Mouse (Mus musculus) C2C12 (cell line): ENCODE results near the gene Caskin2.

Experiments used
- CEBPB ChIP-seq: IDR thresholded peaks from one replicate; pipeline ENCODE4 v1.6.1; 2011; ENCODE audit warnings: low read depth, mild to moderate bottlenecking, control low read depth, moderate library complexity
- CTCF ChIP-seq: IDR thresholded peaks from one replicate; pipeline ENCODE4 v1.5.1; 2011; ENCODE audit not compliant: control insufficient read depth, insufficient read depth, insufficient read length
- MAX ChIP-seq: IDR thresholded peaks from one replicate; pipeline ENCODE4 v1.6.1; 2011; ENCODE audit warnings: mild to moderate bottlenecking, control low read depth
- MYOD1 ChIP-seq: IDR thresholded peaks from one replicate; pipeline ENCODE4 v1.6.1; 2011; ENCODE audit warnings: low read depth; ENCODE audit not compliant: control insufficient read depth, insufficient read length
- MYOG ChIP-seq: IDR thresholded peaks from one replicate; pipeline ENCODE4 v1.6.1; 2011; ENCODE audit not compliant: control insufficient read depth, insufficient read length; ENCODE audit errors: extremely low read depth
- USF1 ChIP-seq: IDR thresholded peaks from one replicate; pipeline ENCODE4 v1.6.1; 2011; ENCODE audit warnings: low read depth, mild to moderate bottlenecking, control low read depth, moderate library complexity

- TF ChIP-seq MAX (no peak), CTCF (no peak), MYOG (no peak), MYOD1 (no peak), USF1 (no peak), CEBPB (no peak)
These were observed 1.9 kb downstream of the Caskin2 start for GRCm38 (mm10) chr11:115811381-115812093.
